Mouse (Mus musculus) central nervous system, embryonic 11.5 days (tissue): ENCODE results near the gene Ddx3x. TPM values are rescaled to one million over a fixed set of nuclear protein-coding genes. Genes with fewer than 3 reads are reported as not detected.

ENCODE experiments used
- polyA plus RNA-seq: library from polyadenylated mRNA; depleted of rRNA; stranded (reverse); fragments of >200 nt; gene quantifications from 2 replicates; pipeline ENCODE4 v1.2.3, GENCODE M21; 2012; rRNA removed

Gene Ddx3x
- polyA plus RNA-seq = 202 and 367 TPM in 2 replicates

GRCm38 (mm10) chrX:13280409-13281328, at the start of gene Ddx3x:
Gene Ddx3x (plus strand): TSS chrX:13280970.

Other genes starting within 250 kb of the Ddx3x start
- 29.4 and 60.6 TPM in 2 replicates for gene Usp9x, start 209.5 kb upstream of the Ddx3x start, polyA plus RNA-seq
- gene Nyx, start 185.1 kb downstream of the Ddx3x start, polyA plus RNA-seq = 0.19 TPM in 2 replicates